Mouse (Mus musculus) layer of hippocampus, adult 2 months (tissue): ENCODE data around the gene Nr4a1. TPM values are rescaled to one million over a fixed set of nuclear protein-coding genes. Genes with fewer than 3 reads are reported as not detected.

ENCODE experiments used
- DNase-seq, 2 experiments: peaks; one replicate each; pipeline ENCODE4 v3.0.0; 2022; ENCODE audit warnings: low spot score in 2 of 2
- H3K27ac ChIP-seq: fragments of 200-600 bp; 2 replicates; pipeline ENCODE4 v1.8.1; 2022
- H3K4me3 ChIP-seq: fragments of 200-600 bp; 2 replicates; pipeline ENCODE4 v1.8.1; 2022; ENCODE audit warnings: mild to moderate bottlenecking
- CTCF ChIP-seq: fragments of 200-600 bp; conservative IDR thresholded peaks from 2 replicates; pipeline ENCODE4 v1.8.1; 2022; ENCODE audit warnings: antibody characterized with exemption, mild to moderate bottlenecking, moderate library complexity
- total RNA-seq, 2 experiments: library from RNA; stranded (reverse); gene quantifications; 2 replicates each; pipeline ENCODE4 v1.2.3; 2021

Gene Nr4a1
- total RNA-seq, 2 experiments from 2014 or later, result 39.8 to 54.8 TPM

DNA sequence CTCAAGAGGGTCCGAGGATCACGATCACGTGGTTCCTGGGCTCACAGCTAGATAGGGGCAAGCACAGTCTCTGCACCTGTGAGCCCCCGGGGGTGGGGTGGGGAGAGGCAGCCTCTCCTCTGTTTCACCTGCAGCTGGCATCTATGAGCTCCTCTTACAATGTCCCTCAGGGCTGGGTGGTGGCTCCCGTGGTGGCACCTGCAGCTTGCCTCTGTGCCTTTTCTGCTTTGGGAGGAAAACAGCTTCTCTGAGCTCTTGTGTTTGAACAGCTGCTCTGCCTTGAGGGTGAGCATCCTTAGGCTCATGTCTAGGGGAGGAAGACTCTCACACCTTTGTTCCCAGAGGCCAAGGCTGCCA lies 18.7 kb upstream of the Nr4a1 start:
- no peak for TF ChIP-seq CTCF
- Histone ChIP-seq H3K27ac (peak overlapping the region; percentile 88), H3K4me3 (no peak overlapping the region)
- DNase-seq, result no peak

DNA sequence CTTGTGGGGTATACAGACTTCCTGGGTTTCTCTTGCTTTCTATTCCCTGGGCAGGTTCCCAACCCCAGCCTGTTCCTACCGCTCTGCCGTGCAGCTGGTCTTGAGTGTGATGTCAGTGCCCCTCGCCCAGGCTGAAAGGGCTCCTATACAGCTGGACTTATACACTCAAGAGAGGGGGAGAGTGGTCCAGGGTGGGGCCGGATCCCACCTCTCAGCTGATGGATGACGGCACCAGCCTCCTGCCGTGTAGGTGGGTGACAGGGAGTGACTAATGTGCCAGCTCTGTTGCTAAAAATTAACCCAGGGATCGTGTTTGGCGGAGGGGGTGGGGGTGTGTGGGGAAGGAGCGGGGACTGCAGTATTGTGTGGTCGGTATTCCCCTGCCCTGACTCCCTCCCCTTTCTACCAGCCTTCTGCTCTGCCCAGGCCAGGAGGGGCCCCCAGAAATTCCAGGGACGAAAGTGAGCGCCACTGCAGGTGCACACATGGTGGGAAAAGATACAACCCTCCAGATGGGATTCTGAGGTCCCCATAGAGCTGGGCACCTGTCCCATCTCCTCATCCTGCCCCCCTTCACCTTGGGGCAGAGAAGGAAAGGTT lies 18.2 kb upstream of the Nr4a1 start:
- Histone ChIP-seq H3K4me3 (peak overlapping the region; percentile 26; the same call in 1 of the 2 replicates), H3K27ac (peak overlapping the region; percentile 88)
- peak in 1 of 2 experiments; percentile 66 for DNase-seq
- TF ChIP-seq CTCF, result no peak

DNA sequence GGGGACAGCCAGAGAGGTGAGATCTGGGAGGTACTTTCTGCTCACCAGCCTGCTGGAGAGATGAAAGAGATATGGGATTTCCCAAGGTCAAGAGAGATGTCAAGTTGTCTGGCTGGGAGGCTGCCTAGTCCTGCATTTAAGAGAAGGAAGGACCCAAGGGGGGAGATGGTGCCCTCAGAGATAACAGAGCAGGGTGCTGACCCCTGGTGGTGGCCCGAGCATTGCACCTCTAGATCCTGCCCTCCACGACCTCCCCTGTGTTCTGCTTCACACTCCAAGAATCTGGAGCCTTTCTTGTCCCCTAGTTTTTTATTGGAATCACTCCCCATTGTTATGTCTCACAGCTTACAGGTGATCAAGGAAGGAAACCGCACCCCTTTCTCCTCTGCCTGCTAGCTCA lies 17.2 kb upstream of the Nr4a1 start:
- DNase-seq, result peak in 1 of 2 experiments; percentile 54
- peak overlapping the region; percentile 88 for H3K27ac ChIP-seq

DNA sequence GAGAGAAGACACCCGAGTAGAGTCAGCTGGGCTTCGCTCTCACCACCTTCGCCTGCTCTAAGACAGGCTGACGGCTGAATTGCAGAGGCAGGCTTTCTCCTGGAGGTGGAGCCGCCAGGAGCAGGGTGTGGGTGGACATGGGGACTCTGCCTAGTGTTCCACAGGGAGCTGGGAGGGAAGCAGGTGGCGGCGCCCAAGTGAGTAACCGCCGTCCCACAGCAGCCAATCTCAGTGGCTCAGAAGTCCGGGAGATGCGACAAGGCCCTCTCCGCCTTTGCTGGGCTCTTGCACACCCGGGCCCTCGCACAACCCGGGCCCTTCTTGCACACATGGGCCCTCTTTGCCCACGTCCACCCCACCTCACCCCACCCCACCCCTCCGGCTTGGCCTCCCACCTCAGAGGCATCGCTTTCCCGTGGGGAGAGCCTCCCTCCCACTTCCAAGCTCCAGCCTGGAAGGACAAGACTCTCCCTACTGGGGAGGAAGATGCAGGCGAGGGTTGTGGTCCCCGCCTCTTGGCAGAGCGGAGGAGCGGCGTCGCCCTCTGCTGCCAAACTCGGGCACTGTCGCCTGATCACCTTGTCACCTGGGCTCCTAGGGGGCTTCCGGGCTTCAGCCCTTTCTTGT lies 15.1 kb upstream of the Nr4a1 start:
- H3K4me3 ChIP-seq, result peak overlapping the region; percentile 18; the same call in 1 of the 2 replicates
- peak; percentile 80 for TF ChIP-seq CTCF
- peak overlapping the region; percentile 82 for H3K27ac ChIP-seq
- peak in 1 of 2 experiments; percentile 67 for DNase-seq

More for the DNA sequence above, 17.2 kb upstream of the Nr4a1 start:
- peak; percentile 86 for TF ChIP-seq CTCF
- no peak overlapping the region for H3K4me3 ChIP-seq

DNA sequence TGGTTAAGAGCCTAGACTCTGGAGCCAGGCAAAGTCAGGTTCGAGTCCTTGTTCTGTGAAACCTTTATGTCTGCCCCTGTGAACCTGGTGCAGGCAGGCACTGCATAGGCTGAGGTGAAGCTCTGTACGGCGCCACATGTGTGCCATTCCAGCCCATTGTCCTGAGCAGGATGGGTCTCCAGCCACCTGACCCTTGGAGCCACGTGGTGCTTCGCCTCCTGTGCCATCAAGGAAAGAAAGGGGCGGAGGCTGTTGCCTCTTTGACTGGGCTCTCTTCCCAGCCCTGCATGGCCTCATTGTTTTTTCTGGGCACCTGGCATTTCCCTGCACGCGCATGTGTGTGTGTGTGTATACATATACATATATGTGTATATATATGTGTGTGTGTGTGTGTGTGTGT lies 14.2 kb upstream of the Nr4a1 start:
- peak in 1 of 2 experiments; percentile 8 for DNase-seq
- no peak for TF ChIP-seq CTCF
- no peak overlapping the region for H3K4me3 ChIP-seq
- peak overlapping the region; percentile 82 for H3K27ac ChIP-seq

DNA sequence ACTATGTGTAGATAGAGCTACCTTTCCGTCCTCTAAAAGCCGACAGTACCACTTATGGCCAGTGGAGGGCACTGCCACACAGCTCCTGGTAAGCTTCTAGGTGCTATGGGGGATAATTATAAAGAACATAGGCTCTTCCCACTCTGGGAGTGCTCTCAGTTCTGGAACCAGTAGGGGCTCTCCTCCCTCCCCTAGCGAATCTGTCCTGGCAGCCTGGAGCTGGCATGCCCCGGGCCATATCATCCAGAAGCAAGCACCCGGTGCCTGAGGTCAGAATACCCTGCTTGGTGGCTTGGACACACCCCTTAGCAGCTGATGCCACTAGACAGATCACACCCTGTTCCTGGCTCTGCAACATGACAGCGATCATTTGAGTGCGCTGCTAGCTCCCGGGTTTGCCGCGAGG lies 13.3 kb upstream of the Nr4a1 start:
- H3K4me3 ChIP-seq, result peak overlapping the region; percentile 56
- H3K27ac ChIP-seq, result peak overlapping the region; percentile 91
- TF ChIP-seq CTCF, result peak; percentile 94
- peak; percentile 89 to 94 for DNase-seq

DNA sequence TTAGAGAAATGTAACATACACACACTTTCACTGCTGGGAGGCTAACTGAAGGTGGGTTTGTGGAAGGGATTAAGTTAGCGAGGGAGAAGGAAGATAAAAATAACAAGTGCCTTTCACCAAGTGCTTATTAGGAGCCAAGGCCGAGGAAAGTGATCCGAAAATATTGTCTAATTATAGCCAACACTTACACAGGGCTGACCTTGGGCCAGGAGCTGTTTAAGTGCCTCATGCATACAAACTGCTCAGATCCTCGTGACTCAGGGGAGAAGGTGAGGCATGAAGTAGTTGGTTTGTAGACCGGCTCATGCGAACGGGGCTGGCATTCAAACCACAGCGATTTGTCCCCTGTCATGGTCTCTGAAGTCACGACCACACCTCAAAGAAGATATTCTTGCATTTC lies 12.8 kb upstream of the Nr4a1 start:
- Histone ChIP-seq H3K27ac (peak overlapping the region; percentile 91), H3K4me3 (peak overlapping the region; percentile 56)
- TF ChIP-seq CTCF, result no peak
- peak in 1 of 2 experiments; percentile 9 for DNase-seq

GRCm38 (mm10) chr15:101241853-101242252 lies 12.2 kb upstream of the Nr4a1 start:
- DNase-seq, result peak in 1 of 2 experiments; percentile 16
- Histone ChIP-seq H3K27ac (peak overlapping the region; percentile 91), H3K4me3 (no peak overlapping the region)
- TF ChIP-seq CTCF, result no peak

DNA sequence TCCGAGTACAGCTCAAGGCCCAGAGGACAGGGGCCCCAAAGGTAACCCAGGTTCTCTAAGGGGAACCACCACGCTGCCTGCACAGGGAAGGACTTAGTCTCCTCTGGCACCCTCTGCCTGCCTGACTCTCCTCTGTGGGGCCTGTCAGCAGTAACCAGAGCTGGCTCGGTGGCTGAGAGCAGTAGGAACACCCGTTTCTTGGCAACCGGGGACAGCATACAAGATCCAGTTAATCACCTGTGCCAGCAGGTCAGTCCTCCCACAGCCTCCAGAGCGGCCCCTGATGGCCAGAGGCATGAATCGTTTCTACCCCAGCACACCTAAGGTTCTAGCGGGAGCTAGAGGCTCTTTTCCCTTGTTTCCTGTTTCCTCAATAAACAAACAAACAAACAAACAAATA lies 11.4 kb upstream of the Nr4a1 start:
- peak in 1 of 2 experiments; percentile 17 for DNase-seq
- Histone ChIP-seq H3K4me3 (no peak overlapping the region), H3K27ac (no peak overlapping the region)
- TF ChIP-seq CTCF, result peak; percentile 58

DNA sequence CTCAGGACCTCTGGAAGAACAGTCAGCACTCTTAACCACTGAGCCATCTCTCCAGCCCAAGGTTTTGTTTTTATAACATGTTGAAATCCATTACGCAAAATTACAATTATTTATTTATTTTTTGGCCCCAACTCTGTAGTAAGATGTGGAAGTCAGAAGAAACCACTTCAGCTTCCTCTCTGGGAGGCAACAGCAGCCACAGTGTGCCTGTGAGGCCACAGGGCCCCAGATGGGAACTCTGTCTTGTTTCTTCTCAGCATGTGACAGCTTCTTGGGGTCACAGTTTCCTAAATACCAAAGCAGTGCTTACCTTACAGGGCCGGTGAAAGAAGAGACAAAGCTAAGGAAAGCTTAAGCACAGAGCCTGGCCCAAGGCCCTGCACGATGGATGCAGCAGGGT lies 10.1 kb upstream of the Nr4a1 start:
- DNase-seq, result no peak
- no peak for TF ChIP-seq CTCF
- Histone ChIP-seq H3K4me3 (no peak overlapping the region), H3K27ac (no peak overlapping the region)

DNA sequence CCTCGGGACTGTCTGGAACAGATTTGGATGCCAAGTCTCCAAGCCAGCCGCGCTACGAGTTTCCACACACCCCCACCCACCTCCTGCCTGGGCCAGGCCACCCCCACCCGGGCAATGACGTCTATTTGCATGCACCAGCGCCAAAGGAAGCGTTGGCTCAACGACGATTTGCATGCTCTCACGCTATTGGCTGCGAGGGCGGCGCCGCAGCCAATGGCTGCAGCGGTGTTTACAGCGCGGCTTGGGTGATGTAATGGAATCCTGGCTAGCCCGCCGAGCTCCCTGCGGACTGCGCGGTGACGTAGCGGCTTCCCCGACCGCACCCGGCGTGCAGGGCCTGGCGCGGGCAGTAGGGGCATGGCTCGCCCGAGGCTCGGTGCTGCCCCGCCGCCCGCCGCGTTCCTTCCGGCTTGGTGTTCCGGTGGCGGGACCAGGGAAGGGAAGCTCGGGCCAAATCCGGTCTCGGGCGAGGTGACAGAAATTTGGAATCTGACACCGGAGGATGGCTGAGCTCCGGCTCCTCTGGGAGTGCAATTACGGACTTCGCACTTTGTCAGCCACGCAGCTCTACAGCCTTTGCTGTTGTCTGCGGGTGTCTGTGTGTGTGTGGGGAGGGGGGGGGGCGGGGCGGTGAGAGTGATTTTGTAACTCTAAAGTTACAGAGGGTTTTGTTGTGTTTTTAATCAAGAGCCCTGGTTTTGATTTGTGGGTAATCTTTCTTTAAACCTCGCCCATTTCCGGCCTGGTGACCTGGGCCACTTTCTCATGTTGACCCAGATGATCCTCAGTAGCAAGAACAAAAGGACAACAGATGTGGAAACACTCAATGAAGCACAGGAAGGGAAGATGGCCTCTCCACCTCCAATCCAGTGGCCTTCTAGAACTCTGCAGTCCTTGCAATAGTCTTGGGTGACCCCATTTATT lies 7.6 kb upstream of the Nr4a1 start:
- H3K27ac ChIP-seq, result peak overlapping the region; percentile 97
- peak; percentile 95 to 98 for DNase-seq
- TF ChIP-seq CTCF, result peak; percentile 72
- peak overlapping the region; percentile 63 for H3K4me3 ChIP-seq

GRCm38 (mm10) chr15:101247155-101247498 lies 6.9 kb upstream of the Nr4a1 start:
- Histone ChIP-seq H3K4me3 (no peak overlapping the region), H3K27ac (peak overlapping the region; percentile 97)
- no peak for DNase-seq
- TF ChIP-seq CTCF, result no peak
